Mouse (Mus musculus) embryonic facial prominence, embryonic 11.5 days (tissue): ENCODE results near the gene Brdt. TPM values are rescaled to one million over a fixed set of nuclear protein-coding genes. Genes with fewer than 3 reads are reported as not detected.

Source experiments
- ATAC-seq: fragments of 200-750 bp; cut with Nextera tagmentation; replicated peaks from 2 replicates; pipeline ENCODE4 v1.8.0; 2017; ENCODE audit warnings: low read depth; ENCODE audit not compliant: insufficient number of reproducible peaks, low FRiP score, low TSS enrichment
- DNase-seq: peaks from one replicate; pipeline ENCODE4 v3.0.0-alpha.2; 2015; ENCODE audit warnings: low spot score
- H3K27ac ChIP-seq: fragments of 300-500 bp; sonication (generic); replicated peaks from 2 replicates; pipeline ENCODE4 v1.5.1; 2014; ENCODE audit warnings: mild to moderate bottlenecking, low read depth, low read length, control low read depth
- H3K27me3 ChIP-seq: fragments of 300-500 bp; sonication (generic); 2 replicates; pipeline ENCODE4 v1.6.1; 2014; ENCODE audit warnings: mild to moderate bottlenecking, low read length, moderate library complexity, mixed read lengths; ENCODE audit not compliant: control insufficient read depth, insufficient read depth
- H3K36me3 ChIP-seq: fragments of 300-500 bp; sonication (generic); replicated peaks from 2 replicates; pipeline ENCODE4 v1.6.1; 2014; ENCODE audit warnings: low read depth, mild to moderate bottlenecking, low read length, moderate library complexity, mixed read lengths; ENCODE audit not compliant: control insufficient read depth, insufficient read depth
- H3K4me1 ChIP-seq: fragments of 300-500 bp; sonication (generic); 2 replicates; pipeline ENCODE4 v1.6.1; 2014; ENCODE audit warnings: low read length, mixed read lengths; ENCODE audit not compliant: control insufficient read depth, insufficient read depth
- H3K4me2 ChIP-seq: fragments of 300-500 bp; sonication (generic); 2 replicates; pipeline ENCODE4 v1.6.1; 2014; ENCODE audit warnings: low read depth, mild to moderate bottlenecking, control low read depth, low read length, moderate library complexity
- H3K4me3 ChIP-seq: fragments of 300-500 bp; sonication (generic); 2 replicates; pipeline ENCODE4 v1.5.1; 2014; ENCODE audit warnings: low read depth, low read length, control low read depth
- H3K9ac ChIP-seq: fragments of 300-500 bp; sonication (generic); replicated peaks from 2 replicates; pipeline ENCODE4 v1.6.1; 2014; ENCODE audit warnings: mild to moderate bottlenecking, control low read depth, low read length
- H3K9me3 ChIP-seq: fragments of 300-500 bp; sonication (generic); replicated peaks from 2 replicates; pipeline ENCODE4 v1.6.1; 2016; ENCODE audit warnings: mild to moderate bottlenecking, low read length, inconsistent platforms, mixed read lengths; ENCODE audit not compliant: control insufficient read depth
- WGBS: fragments of 180-500 bp; shearing (Covaris S2); extraction: QIAGEN DNeasy Blood & Tissue Kit; methylation state at CpG from one replicate; pipeline ENCODE4 v1.1.7; 2014; 5-methylcytosine and 5-hydroxymethylcytosine counted together
- polyA plus RNA-seq: library from polyadenylated mRNA; unstranded; fragments of >200 nt; fragmentation: Nextera tagmentation; extraction: Ambion mirVana; gene quantifications from 2 replicates; pipeline ENCODE4 v1.2.1, GENCODE M21; 2014

The Brdt gene
- polyA plus RNA-seq, result 2.5 and 3.2 TPM in 2 replicates

DNA sequence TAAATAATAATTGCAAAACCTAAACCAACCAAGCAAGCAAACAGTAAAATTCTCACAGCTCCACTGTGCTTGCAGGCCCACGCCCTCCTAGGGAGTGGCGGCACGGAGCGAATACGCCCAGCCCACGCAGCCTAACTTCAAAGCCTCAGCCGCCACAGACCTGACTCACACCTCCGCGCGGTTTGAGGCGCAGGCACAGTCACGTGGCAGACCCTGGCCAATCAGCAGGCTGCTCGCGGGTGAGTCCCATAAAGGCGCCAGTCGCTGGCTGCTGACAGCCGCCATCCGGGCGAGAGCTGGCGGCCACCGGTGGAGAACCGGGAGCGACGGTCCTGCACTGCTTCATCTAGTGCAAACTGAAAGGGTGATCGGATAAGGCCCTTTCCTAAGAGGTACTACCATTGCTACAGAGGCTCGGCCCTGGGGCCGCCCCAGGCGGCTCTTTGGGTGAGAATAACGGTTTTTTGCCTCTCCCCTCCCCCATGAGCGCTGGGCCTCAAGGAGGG is at the start of gene Brdt:
TSS of gene Brdt (plus strand) at position 244 of the 506 bp plus-strand sequence.
- no peak within 1 kb of the TSS for H3K4me2 ChIP-seq
- WGBS, result 93% methylated on average over 30 of the region's 30 CpGs
- ATAC-seq, result no peak
- no peaks in the 10 kb centered on the region for H3K36me3 ChIP-seq
- H3K27ac ChIP-seq, result no peak within 1 kb of the TSS
- H3K4me1 ChIP-seq, result no peaks in the 10 kb centered on the region
- no peaks in the 10 kb centered on the region for H3K9me3 ChIP-seq
- H3K9ac ChIP-seq, result no peak within 1 kb of the TSS
- no peak within 1 kb of the TSS for H3K4me3 ChIP-seq
- no peak for DNase-seq
- no peaks in the 10 kb centered on the region for H3K27me3 ChIP-seq

DNA sequence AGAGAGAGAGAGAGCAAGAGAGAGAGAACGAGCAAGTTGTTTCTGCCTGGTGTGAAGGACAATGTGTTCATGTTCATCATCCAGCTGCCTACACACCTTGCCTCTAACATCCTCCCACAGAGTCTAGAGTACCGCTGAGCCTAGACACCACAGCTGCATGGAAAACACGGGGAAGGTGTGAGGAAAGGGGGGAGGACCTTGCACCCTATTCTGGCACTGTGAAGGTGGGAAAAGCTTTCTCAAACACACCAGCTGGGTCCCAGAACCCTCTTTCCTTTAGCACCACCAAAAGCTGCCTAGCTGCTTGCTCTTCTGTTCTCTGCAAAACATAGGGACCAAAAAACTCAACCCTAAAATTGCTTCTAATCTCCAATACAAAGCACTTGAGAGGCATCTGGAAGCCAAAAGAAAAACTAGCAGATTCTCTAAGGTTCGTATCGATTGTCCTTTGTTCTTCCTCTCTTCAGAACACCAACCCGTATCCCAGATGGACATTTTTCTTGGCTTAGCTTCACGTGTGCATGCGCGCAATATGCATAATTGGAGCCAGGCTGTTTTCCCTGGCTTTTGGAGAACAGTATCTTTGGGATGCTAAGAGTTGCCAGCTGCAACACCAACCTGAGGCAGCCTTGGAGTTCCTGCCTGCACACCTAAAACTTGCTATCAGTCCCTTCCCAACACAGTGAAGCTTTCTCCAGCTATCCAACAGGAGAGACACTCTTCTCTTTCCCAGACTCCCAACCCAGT is 48.2 kb upstream of the Brdt start:
- Histone ChIP-seq H3K36me3 (no peaks in the 10 kb centered on the region), H3K9ac (no peak overlapping the region; the same call in 1 of the 2 replicates), H3K4me2 (no peak overlapping the region), H3K4me3 (no peak overlapping the region), H3K9me3 (no peaks in the 10 kb centered on the region), H3K27me3 (no peaks in the 10 kb centered on the region), H3K27ac (0 out of 2 replicates have a peak overlapping the region, but pooled peaks have one; percentile 28), H3K4me1 (no peaks in the 10 kb centered on the region)
- ATAC-seq (no peak), DNase-seq (peak; percentile 68)
- 48% methylated on average over 9 of the region's 9 CpGs for WGBS

DNA sequence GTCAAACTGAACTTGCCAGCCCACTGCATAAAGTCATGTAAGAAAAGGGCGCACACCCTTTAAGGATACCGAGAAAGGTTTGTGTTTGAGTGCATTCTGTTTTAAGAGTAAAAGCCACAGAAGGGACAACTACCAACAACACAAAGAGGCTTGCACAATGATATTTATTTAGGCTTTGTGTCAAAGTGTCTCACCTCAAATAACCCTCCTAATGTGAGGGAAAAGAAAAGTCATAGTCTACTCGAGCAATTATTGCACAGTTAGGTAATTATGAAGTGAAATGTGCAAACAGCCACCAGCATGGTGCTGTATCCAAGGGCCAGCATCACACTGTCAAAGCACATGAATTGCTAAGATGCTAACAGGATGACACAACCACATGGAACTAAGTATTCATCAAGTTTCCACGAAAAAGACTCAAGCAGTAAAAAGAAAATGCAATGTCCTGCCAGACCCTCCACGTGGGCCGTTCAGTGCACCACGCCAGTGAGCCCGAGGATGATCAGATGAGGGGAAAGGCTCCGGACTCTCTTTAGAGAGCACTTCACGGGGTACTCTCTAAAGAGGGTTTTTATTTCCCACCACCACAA is 46.9 kb upstream of the Brdt start:
- Histone ChIP-seq H3K4me2 (no peak overlapping the region), H3K9me3 (no peaks in the 10 kb centered on the region), H3K9ac (no peak overlapping the region), H3K36me3 (no peaks in the 10 kb centered on the region), H3K4me1 (no peaks in the 10 kb centered on the region), H3K4me3 (no peak overlapping the region), H3K27me3 (no peaks in the 10 kb centered on the region), H3K27ac (no peak overlapping the region)
- ATAC-seq, result no peak
- DNase-seq, result no peak
- 80% methylated on average over 10 of the region's 10 CpGs for WGBS

GRCm38 (mm10) chr5:107285563-107285962 is 45.4 kb upstream of the Brdt start:
- Histone ChIP-seq H3K4me2 (no peak overlapping the region), H3K4me1 (no peaks in the 10 kb centered on the region), H3K9ac (no peak overlapping the region), H3K27me3 (no peaks in the 10 kb centered on the region; the same call in 1 of the 2 replicates), H3K36me3 (no peaks in the 10 kb centered on the region), H3K27ac (no peak overlapping the region), H3K9me3 (no peaks in the 10 kb centered on the region), H3K4me3 (no peak overlapping the region)
- ATAC-seq (no peak), DNase-seq (no peak)
- WGBS, result 83% methylated on average over 6 of the region's 6 CpGs

GRCm38 (mm10) chr5:107287254-107287907 is 43.6 kb upstream of the Brdt start:
- no peaks in the 10 kb centered on the region for H3K4me1 ChIP-seq
- no peaks in the 10 kb centered on the region for H3K36me3 ChIP-seq
- DNase-seq, result peak; percentile 86
- 29% methylated on average over 6 of the region's 6 CpGs for WGBS
- no peak overlapping the region for H3K27ac ChIP-seq
- ATAC-seq, result no peak
- no peak overlapping the region; the same call in 1 of the 2 replicates for H3K4me2 ChIP-seq
- H3K4me3 ChIP-seq, result peak overlapping the region; percentile 87
- no peak overlapping the region for H3K9ac ChIP-seq
- no peaks in the 10 kb centered on the region for H3K9me3 ChIP-seq
- no peaks in the 10 kb centered on the region; the same call in 1 of the 2 replicates for H3K27me3 ChIP-seq

DNA sequence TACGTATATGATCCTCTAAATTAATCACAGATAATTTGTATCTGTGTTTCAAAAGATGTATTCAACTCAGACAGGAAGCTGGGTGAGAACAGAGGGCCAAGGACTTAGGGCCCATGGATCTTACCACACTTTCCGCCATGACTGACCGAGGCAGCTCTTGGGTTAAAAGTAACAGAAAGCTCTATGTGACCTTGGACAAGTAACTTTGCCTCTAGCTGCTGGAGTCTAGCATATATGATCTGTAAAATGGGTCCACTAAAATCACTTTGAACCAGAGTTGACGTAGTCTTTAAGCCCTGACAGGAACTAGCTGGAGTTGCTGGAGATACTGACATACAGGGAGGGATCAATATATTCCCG is 43.1 kb upstream of the Brdt start:
- Histone ChIP-seq H3K27me3 (no peaks in the 10 kb centered on the region; the same call in 1 of the 2 replicates), H3K4me1 (no peaks in the 10 kb centered on the region), H3K27ac (no peak overlapping the region), H3K9me3 (no peaks in the 10 kb centered on the region), H3K9ac (no peak overlapping the region), H3K4me3 (peak overlapping the region; percentile 87), H3K36me3 (no peaks in the 10 kb centered on the region), H3K4me2 (peak overlapping the region; percentile 5)
- no peak for DNase-seq
- 43% methylated on average over 5 of the region's 5 CpGs for WGBS
- ATAC-seq, result no peak

DNA sequence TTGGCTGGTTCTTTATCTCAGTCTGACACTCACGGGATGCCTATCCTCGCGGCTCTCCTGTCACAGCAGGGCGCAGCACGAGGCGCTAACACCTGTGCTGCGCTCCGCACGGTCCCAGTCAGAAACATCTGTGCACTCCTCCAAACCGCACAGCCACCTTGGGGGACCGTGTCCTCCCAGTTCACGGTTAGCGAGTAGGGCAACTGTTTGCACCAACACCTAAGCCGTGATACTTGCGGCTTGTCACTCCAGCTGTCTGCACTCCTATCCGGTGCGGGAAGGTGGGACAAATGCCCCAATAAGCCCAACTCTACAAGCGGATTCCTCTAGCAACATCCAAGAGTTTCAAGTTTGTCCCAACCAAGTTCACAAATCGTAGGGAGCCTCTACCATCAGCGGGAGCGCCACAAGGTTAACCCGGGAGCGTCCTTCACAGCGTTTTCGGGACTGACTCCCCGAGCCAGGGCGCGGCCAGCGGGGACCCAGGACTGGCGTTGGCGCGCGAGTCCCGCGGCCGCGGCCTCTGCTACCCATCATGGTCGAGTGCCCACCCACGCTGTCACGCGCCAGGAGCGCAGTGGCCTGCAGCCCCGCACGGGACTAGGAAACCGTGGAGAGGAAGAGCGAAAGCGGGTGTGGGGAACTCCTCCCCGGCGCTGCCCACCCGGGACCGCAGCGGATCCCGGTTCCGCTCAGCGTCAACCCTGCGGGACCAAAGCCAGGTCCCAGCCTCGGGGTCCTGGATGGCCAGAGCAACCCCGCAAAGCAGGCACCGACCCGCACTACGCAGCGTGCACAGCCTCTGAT is 42.3 kb upstream of the Brdt start:
- ATAC-seq (0 out of 2 replicates have a peak, but pooled peaks have one; percentile 41), DNase-seq (peak; percentile 37)
- Histone ChIP-seq H3K4me1 (no peaks in the 10 kb centered on the region), H3K36me3 (no peaks in the 10 kb centered on the region), H3K9me3 (no peaks in the 10 kb centered on the region), H3K4me3 (peak overlapping the region; percentile 87), H3K4me2 (peak overlapping the region; percentile 96), H3K27me3 (no peaks in the 10 kb centered on the region; the same call in 1 of the 2 replicates), H3K27ac (peak overlapping the region; percentile 79; the same call in 1 of the 2 replicates), H3K9ac (peak overlapping the region; percentile 82)
- under 1% methylated on average over 62 of the region's 62 CpGs for WGBS
